Mouse (Mus musculus): ENCODE measurements around the gene Agap2. TPM values are rescaled to one million over a fixed set of nuclear protein-coding genes. Genes with fewer than 3 reads are reported as not detected.

Agap2 gene
- total and polyA plus RNA-seq, 2 experiments from 2014 or later = 4.9 to 229 TPM

- Histone ChIP-seq H3K4me3 (ENCODE audit: low read length) (no peak overlapping the region), H3K9me3 (ENCODE audit: low read length) (no peaks in the 10 kb centered on the region), H3K27me3 (ENCODE audit: insufficient read depth, low read length) (no peaks in the 10 kb centered on the region), H3K4me1 (ENCODE audit: insufficient read depth, low read length) (peaks cover 2% of the 10 kb centered on the region; the same call in 1 of the 2 replicates), H3K27ac (no peak overlapping the region), H3K9ac (replicated peaks; ENCODE audit: low read length) (no peak overlapping the region), H3K36me3 (ENCODE audit: insufficient read depth, low read length) (peaks cover 31% of the 10 kb centered on the region), H3K4me2 (ENCODE audit: low read depth, low read length) (no peak overlapping the region)
- no peak for ATAC-seq
- TF ChIP-seq CTCF (IDR thresholded peaks at IDR 0.05; ENCODE audit: low read depth) = no peak
- DNase-seq (ENCODE audit: low spot score) = no peak
- 92% methylated on average over 15 of the region's 15 CpGs for WGBS
Measured at GRCm38 (mm10) chr10:127099868-127100267, 24.8 kb downstream of the Agap2 start.

GRCm38 (mm10) chr10:127100414-127100813, 25.3 kb downstream of the Agap2 start:
- peaks cover 31% of the 10 kb centered on the region for H3K36me3 ChIP-seq (ENCODE audit: insufficient read depth, low read length)
- no peak overlapping the region for H3K4me2 ChIP-seq (ENCODE audit: low read depth, low read length)
- no peak overlapping the region for H3K9ac ChIP-seq (replicated peaks; ENCODE audit: low read length)
- no peak for TF ChIP-seq CTCF (IDR thresholded peaks at IDR 0.05; ENCODE audit: low read depth)
- no peak for DNase-seq (ENCODE audit: low spot score)
- H3K4me3 ChIP-seq (ENCODE audit: low read length) = no peak overlapping the region
- 91% methylated on average over 8 of the region's 8 CpGs for WGBS
- no peak overlapping the region for H3K27ac ChIP-seq
- no peaks in the 10 kb centered on the region for H3K9me3 ChIP-seq (ENCODE audit: low read length)
- no peak for ATAC-seq
- no peaks in the 10 kb centered on the region for H3K4me1 ChIP-seq (ENCODE audit: insufficient read depth, low read length)
- no peaks in the 10 kb centered on the region for H3K27me3 ChIP-seq (ENCODE audit: insufficient read depth, low read length)

- ATAC-seq (no peak), DNase-seq (ENCODE audit: low spot score) (no peak)
- no peak for TF ChIP-seq CTCF (IDR thresholded peaks at IDR 0.05; ENCODE audit: low read depth)
- H3K27me3 ChIP-seq (ENCODE audit: insufficient read depth, low read length) = no peaks in the 10 kb centered on the region
- H3K4me2 ChIP-seq (ENCODE audit: low read depth, low read length) = no peak overlapping the region
- peaks cover 31% of the 10 kb centered on the region for H3K36me3 ChIP-seq (ENCODE audit: insufficient read depth, low read length)
- no peak overlapping the region for H3K9ac ChIP-seq (replicated peaks; ENCODE audit: low read length)
- no peak overlapping the region for H3K27ac ChIP-seq
- no peak overlapping the region for H3K4me3 ChIP-seq (ENCODE audit: low read length)
- no peaks in the 10 kb centered on the region for H3K4me1 ChIP-seq (ENCODE audit: insufficient read depth, low read length)
- H3K9me3 ChIP-seq (ENCODE audit: low read length) = no peaks in the 10 kb centered on the region
- 87% methylated on average over 6 of the region's 6 CpGs for WGBS
Measured at GRCm38 (mm10) chr10:127101151-127101550, 26.1 kb downstream of the Agap2 start.

GRCm38 (mm10) chr10:127103631-127104030, 28.5 kb downstream of the Agap2 start:
- Histone ChIP-seq H3K9me3 (ENCODE audit: low read length) (no peaks in the 10 kb centered on the region), H3K4me1 (ENCODE audit: insufficient read depth, low read length) (no peaks in the 10 kb centered on the region), H3K4me3 (ENCODE audit: low read length) (no peak overlapping the region), H3K27ac (no peak overlapping the region), H3K27me3 (ENCODE audit: insufficient read depth, low read length) (no peaks in the 10 kb centered on the region), H3K9ac (replicated peaks; ENCODE audit: low read length) (no peak overlapping the region), H3K4me2 (ENCODE audit: low read depth, low read length) (no peak overlapping the region), H3K36me3 (ENCODE audit: insufficient read depth, low read length) (peaks cover 19% of the 10 kb centered on the region)
- DNase-seq (ENCODE audit: low spot score) (no peak), ATAC-seq (no peak)
- 86% methylated on average over 7 of the region's 7 CpGs for WGBS
- TF ChIP-seq CTCF (IDR thresholded peaks at IDR 0.05; ENCODE audit: low read depth) = no peak

GRCm38 (mm10) chr10:127107563-127108261, 32.6 kb downstream of the Agap2 start:
- Histone ChIP-seq H3K27ac (no peak overlapping the region), H3K9ac (replicated peaks; ENCODE audit: low read length) (no peak overlapping the region), H3K4me3 (ENCODE audit: low read length) (no peak overlapping the region), H3K9me3 (ENCODE audit: low read length) (no peaks in the 10 kb centered on the region), H3K4me2 (ENCODE audit: low read depth, low read length) (no peak overlapping the region), H3K4me1 (ENCODE audit: insufficient read depth, low read length) (no peaks in the 10 kb centered on the region), H3K36me3 (ENCODE audit: insufficient read depth, low read length) (peaks cover 28% of the 10 kb centered on the region), H3K27me3 (ENCODE audit: insufficient read depth, low read length) (no peaks in the 10 kb centered on the region)
- TF ChIP-seq CTCF (IDR thresholded peaks at IDR 0.05; ENCODE audit: low read depth) = no peak
- no peak for ATAC-seq
- WGBS = 91% methylated on average over 16 of the region's 16 CpGs
- DNase-seq (ENCODE audit: low spot score) = no peak

- Histone ChIP-seq H3K9ac (replicated peaks; ENCODE audit: low read length) (no peak overlapping the region), H3K27ac (no peak overlapping the region), H3K27me3 (ENCODE audit: insufficient read depth, low read length) (no peaks in the 10 kb centered on the region), H3K4me3 (ENCODE audit: low read length) (no peak overlapping the region), H3K4me1 (ENCODE audit: insufficient read depth, low read length) (no peaks in the 10 kb centered on the region), H3K36me3 (ENCODE audit: insufficient read depth, low read length) (peaks cover 34% of the 10 kb centered on the region), H3K9me3 (ENCODE audit: low read length) (no peaks in the 10 kb centered on the region), H3K4me2 (ENCODE audit: low read depth, low read length) (no peak overlapping the region)
- TF ChIP-seq CTCF (IDR thresholded peaks at IDR 0.05; ENCODE audit: low read depth) = no peak
- DNase-seq (ENCODE audit: low spot score) = no peak
- WGBS = 78% methylated on average over 3 of the region's 3 CpGs
- no peak for ATAC-seq
Measured at GRCm38 (mm10) chr10:127108262-127108583, 33.1 kb downstream of the Agap2 start.

All from hindbrain, postnatal 0 days (tissue).